Mouse (Mus musculus): ENCODE measurements at regions not wholly inside any gene's neighbourhood (a gene's known extent, or its start where the extent isn't known, plus 50 kb on each side); places are given as distances from the start of the nearest gene placed in this dataset.

GRCm38 (mm10) chr8:34372666-34372980 lies 261.1 kb upstream of the Gm10131 start:
- ATAC-seq (ENCODE audit: insufficient read depth, low FRiP score, low TSS enrichment) (no peak), DNase-seq (ENCODE audit: low spot score) (no peak)
- H3K27me3 ChIP-seq (ENCODE audit: control insufficient read depth, insufficient read depth, low read length), result no peaks in the 10 kb centered on the region
- no peaks in the 10 kb centered on the region for H3K36me3 ChIP-seq (ENCODE audit: control insufficient read depth, insufficient read depth, low read length)
- no peak overlapping the region for H3K9ac ChIP-seq (ENCODE audit: low read length)
- H3K4me2 ChIP-seq (ENCODE audit: low read depth), result no peak overlapping the region
- no peak overlapping the region for H3K27ac ChIP-seq (ENCODE audit: low read depth, low read length)
- peaks cover 9% of the 10 kb centered on the region for H3K4me1 ChIP-seq (ENCODE audit: control insufficient read depth, insufficient read depth, low read length)
- H3K9me3 ChIP-seq (ENCODE audit: control insufficient read depth, low read length), result no peaks in the 10 kb centered on the region
- 68% methylated on average over 6 of the region's 6 CpGs for WGBS
- no peak overlapping the region for H3K4me3 ChIP-seq (ENCODE audit: low read depth, low read length)

DNA sequence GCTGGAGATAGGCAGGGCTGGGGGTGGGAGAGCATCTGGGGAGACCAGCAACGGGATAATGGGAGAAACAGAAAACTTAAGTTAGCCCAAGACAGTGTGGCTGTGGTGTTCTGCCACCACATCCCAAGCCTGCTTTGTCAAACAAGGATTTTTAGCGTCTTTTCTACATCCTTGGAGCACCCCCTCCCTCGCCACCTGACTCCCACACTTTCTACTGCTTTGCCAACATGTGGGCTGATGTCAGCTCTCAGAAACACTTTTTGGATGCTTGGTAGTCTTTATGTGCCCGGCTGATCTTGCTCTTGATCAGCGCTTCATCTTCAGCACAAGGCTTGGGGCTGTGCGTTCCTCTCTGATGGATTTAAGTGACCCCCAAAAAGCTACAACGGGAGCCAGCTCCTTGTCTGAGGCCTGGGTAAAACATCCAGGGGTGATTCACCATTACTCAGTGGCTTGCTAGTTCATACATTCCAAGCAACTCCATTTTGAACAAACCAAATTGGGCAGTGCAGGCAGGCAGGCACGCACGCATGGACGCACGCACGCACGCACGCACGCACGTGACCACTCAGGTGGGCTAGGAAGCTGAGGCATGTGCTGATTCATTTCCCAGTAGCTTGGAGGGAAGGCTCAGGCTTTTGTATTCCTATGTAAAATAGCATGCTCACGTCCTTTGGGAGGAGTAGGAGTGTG lies 260.6 kb upstream of the Gm10131 start:
- no peak overlapping the region for H3K9ac ChIP-seq (ENCODE audit: low read length)
- H3K36me3 ChIP-seq (ENCODE audit: control insufficient read depth, insufficient read depth, low read length), result no peaks in the 10 kb centered on the region
- DNase-seq (ENCODE audit: low spot score) (no peak), ATAC-seq (ENCODE audit: insufficient read depth, low FRiP score, low TSS enrichment) (no peak)
- WGBS, result 82% methylated on average over 17 of the region's 17 CpGs
- H3K9me3 ChIP-seq (ENCODE audit: control insufficient read depth, low read length), result no peaks in the 10 kb centered on the region
- no peak overlapping the region for H3K4me3 ChIP-seq (ENCODE audit: low read depth, low read length)
- H3K27ac ChIP-seq (ENCODE audit: low read depth, low read length), result no peak overlapping the region
- no peak overlapping the region for H3K4me2 ChIP-seq (ENCODE audit: low read depth)
- H3K27me3 ChIP-seq (ENCODE audit: control insufficient read depth, insufficient read depth, low read length), result no peaks in the 10 kb centered on the region
- peaks cover 5% of the 10 kb centered on the region for H3K4me1 ChIP-seq (ENCODE audit: control insufficient read depth, insufficient read depth, low read length)

GRCm38 (mm10) chr8:34371391-34371790 lies 259.9 kb upstream of the Gm10131 start:
- H3K4me2 ChIP-seq (ENCODE audit: low read depth), result no peak overlapping the region
- no peak for DNase-seq (ENCODE audit: low spot score)
- no peak overlapping the region for H3K9ac ChIP-seq (ENCODE audit: low read length)
- no peaks in the 10 kb centered on the region for H3K9me3 ChIP-seq (ENCODE audit: control insufficient read depth, low read length)
- no peak overlapping the region for H3K4me3 ChIP-seq (ENCODE audit: low read depth, low read length)
- WGBS, result 67% methylated on average over 5 of the region's 5 CpGs
- no peaks in the 10 kb centered on the region for H3K36me3 ChIP-seq (ENCODE audit: control insufficient read depth, insufficient read depth, low read length)
- no peak overlapping the region for H3K27ac ChIP-seq (ENCODE audit: low read depth, low read length)
- no peaks in the 10 kb centered on the region for H3K27me3 ChIP-seq (ENCODE audit: control insufficient read depth, insufficient read depth, low read length)
- no peak for ATAC-seq (ENCODE audit: insufficient read depth, low FRiP score, low TSS enrichment)
- no peaks in the 10 kb centered on the region for H3K4me1 ChIP-seq (ENCODE audit: control insufficient read depth, insufficient read depth, low read length)

- Histone ChIP-seq H3K27me3 (ENCODE audit: control insufficient read depth, insufficient read depth, low read length) (no peaks in the 10 kb centered on the region), H3K4me3 (ENCODE audit: low read depth, low read length) (no peak overlapping the region), H3K4me1 (ENCODE audit: control insufficient read depth, insufficient read depth, low read length) (peaks cover 2% of the 10 kb centered on the region; the same call in 1 of the 2 replicates), H3K9me3 (ENCODE audit: control insufficient read depth, low read length) (no peaks in the 10 kb centered on the region), H3K36me3 (ENCODE audit: control insufficient read depth, insufficient read depth, low read length) (no peaks in the 10 kb centered on the region), H3K27ac (ENCODE audit: low read depth, low read length) (no peak overlapping the region), H3K4me2 (ENCODE audit: low read depth) (no peak overlapping the region), H3K9ac (ENCODE audit: low read length) (no peak overlapping the region)
- DNase-seq (ENCODE audit: low spot score) (no peak), ATAC-seq (ENCODE audit: insufficient read depth, low FRiP score, low TSS enrichment) (no peak)
- 77% methylated on average over 2 of the region's 2 CpGs for WGBS
Observed at GRCm38 (mm10) chr8:34368556-34368955, 257.0 kb upstream of the Gm10131 start.

DNA sequence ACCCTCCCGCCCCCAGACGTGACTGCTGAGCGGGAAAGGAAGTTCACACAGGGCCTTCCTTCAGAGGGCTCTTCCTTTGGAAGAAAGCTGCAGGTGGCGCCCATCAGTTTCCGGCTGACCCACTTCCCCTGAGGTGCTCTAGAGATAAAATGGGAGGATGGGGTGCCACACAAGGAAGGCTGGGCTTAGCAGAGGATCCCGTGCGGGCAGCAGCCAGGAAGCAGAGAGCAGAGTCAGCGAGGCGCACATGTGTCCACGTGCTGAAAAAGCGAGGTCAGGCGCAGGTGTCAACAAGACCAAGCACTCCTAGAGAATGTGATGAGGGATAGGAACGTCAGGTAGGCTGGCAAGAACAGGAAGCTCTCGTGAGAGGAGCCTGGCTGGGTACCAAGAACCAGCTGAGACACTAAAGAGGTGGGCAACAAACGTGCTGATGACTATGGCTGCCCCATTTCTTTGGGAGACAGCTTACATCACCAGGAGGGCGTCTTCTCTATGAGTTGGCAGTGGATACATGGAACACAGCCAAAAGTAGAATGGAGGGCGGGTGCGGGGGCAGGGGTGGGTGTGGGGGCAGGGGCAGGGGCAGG lies 253.0 kb upstream of the Gm10131 start:
- 0 out of 2 replicates have a peak, but pooled peaks have one; percentile 13 for ATAC-seq (ENCODE audit: insufficient read depth, low FRiP score, low TSS enrichment)
- Histone ChIP-seq H3K9ac (ENCODE audit: low read length) (no peak overlapping the region), H3K4me3 (ENCODE audit: low read depth, low read length) (no peak overlapping the region), H3K36me3 (ENCODE audit: control insufficient read depth, insufficient read depth, low read length) (no peaks in the 10 kb centered on the region), H3K27ac (ENCODE audit: low read depth, low read length) (no peak overlapping the region), H3K27me3 (ENCODE audit: control insufficient read depth, insufficient read depth, low read length) (no peaks in the 10 kb centered on the region), H3K9me3 (ENCODE audit: control insufficient read depth, low read length) (no peaks in the 10 kb centered on the region), H3K4me1 (ENCODE audit: control insufficient read depth, insufficient read depth, low read length) (peaks cover 6% of the 10 kb centered on the region; the same call in 1 of the 2 replicates), H3K4me2 (ENCODE audit: low read depth) (no peak overlapping the region)
- DNase-seq (ENCODE audit: low spot score), result no peak
- WGBS, result 69% methylated on average over 18 of the region's 18 CpGs

GRCm38 (mm10) chr8:34363679-34364078 lies 252.1 kb upstream of the Gm10131 start:
- Histone ChIP-seq H3K36me3 (ENCODE audit: control insufficient read depth, insufficient read depth, low read length) (no peaks in the 10 kb centered on the region), H3K27me3 (ENCODE audit: control insufficient read depth, insufficient read depth, low read length) (no peaks in the 10 kb centered on the region), H3K9ac (ENCODE audit: low read length) (peak overlapping the region; percentile 76), H3K4me1 (ENCODE audit: control insufficient read depth, insufficient read depth, low read length) (peaks cover 6% of the 10 kb centered on the region; the same call in 1 of the 2 replicates), H3K4me3 (ENCODE audit: low read depth, low read length) (0 out of 2 replicates have a peak overlapping the region, but pooled peaks have one; percentile 6), H3K27ac (ENCODE audit: low read depth, low read length) (peak overlapping the region; percentile 98), H3K4me2 (ENCODE audit: low read depth) (peak overlapping the region; percentile 44), H3K9me3 (ENCODE audit: control insufficient read depth, low read length) (no peaks in the 10 kb centered on the region)
- peak; percentile 75 for DNase-seq (ENCODE audit: low spot score)
- 36% methylated on average over 13 of the region's 13 CpGs for WGBS
- ATAC-seq (ENCODE audit: insufficient read depth, low FRiP score, low TSS enrichment), result peak; percentile 83

- peak overlapping the region; percentile 98 for H3K27ac ChIP-seq (ENCODE audit: low read depth, low read length)
- ATAC-seq (ENCODE audit: insufficient read depth, low FRiP score, low TSS enrichment) (peak; percentile 88), DNase-seq (ENCODE audit: low spot score) (peak; percentile 75)
- peak overlapping the region; percentile 44 for H3K4me2 ChIP-seq (ENCODE audit: low read depth)
- H3K9me3 ChIP-seq (ENCODE audit: control insufficient read depth, low read length), result no peaks in the 10 kb centered on the region
- no peaks in the 10 kb centered on the region for H3K27me3 ChIP-seq (ENCODE audit: control insufficient read depth, insufficient read depth, low read length)
- 30% methylated on average over 4 of the region's 4 CpGs for WGBS
- no peak overlapping the region for H3K4me3 ChIP-seq (ENCODE audit: low read depth, low read length)
- peaks cover 6% of the 10 kb centered on the region; the same call in 1 of the 2 replicates for H3K4me1 ChIP-seq (ENCODE audit: control insufficient read depth, insufficient read depth, low read length)
- no peaks in the 10 kb centered on the region for H3K36me3 ChIP-seq (ENCODE audit: control insufficient read depth, insufficient read depth, low read length)
- H3K9ac ChIP-seq (ENCODE audit: low read length), result peak overlapping the region; percentile 76; the same call in 1 of the 2 replicates
Observed at GRCm38 (mm10) chr8:34363131-34363530, 251.6 kb upstream of the Gm10131 start.

- H3K9me3 ChIP-seq (ENCODE audit: control insufficient read depth, low read length), result no peaks in the 10 kb centered on the region
- DNase-seq (ENCODE audit: low spot score) (no peak), ATAC-seq (ENCODE audit: insufficient read depth, low FRiP score, low TSS enrichment) (no peak)
- peaks cover 6% of the 10 kb centered on the region; the same call in 1 of the 2 replicates for H3K4me1 ChIP-seq (ENCODE audit: control insufficient read depth, insufficient read depth, low read length)
- H3K4me3 ChIP-seq (ENCODE audit: low read depth, low read length), result no peak overlapping the region
- H3K27ac ChIP-seq (ENCODE audit: low read depth, low read length), result no peak overlapping the region
- H3K36me3 ChIP-seq (ENCODE audit: control insufficient read depth, insufficient read depth, low read length), result no peaks in the 10 kb centered on the region
- no peak overlapping the region for H3K9ac ChIP-seq (ENCODE audit: low read length)
- no peaks in the 10 kb centered on the region for H3K27me3 ChIP-seq (ENCODE audit: control insufficient read depth, insufficient read depth, low read length)
- H3K4me2 ChIP-seq (ENCODE audit: low read depth), result no peak overlapping the region
- WGBS, result 83% methylated on average over 3 of the region's 3 CpGs
Observed at GRCm38 (mm10) chr8:34361377-34361776, 249.8 kb upstream of the Gm10131 start.

GRCm38 (mm10) chr8:34359776-34360175 lies 248.2 kb upstream of the Gm10131 start:
- no peaks in the 10 kb centered on the region for H3K36me3 ChIP-seq (ENCODE audit: control insufficient read depth, insufficient read depth, low read length)
- DNase-seq (ENCODE audit: low spot score) (no peak), ATAC-seq (ENCODE audit: insufficient read depth, low FRiP score, low TSS enrichment) (no peak)
- no peaks in the 10 kb centered on the region for H3K27me3 ChIP-seq (ENCODE audit: control insufficient read depth, insufficient read depth, low read length)
- no peaks in the 10 kb centered on the region for H3K9me3 ChIP-seq (ENCODE audit: control insufficient read depth, low read length)
- no peak overlapping the region for H3K4me2 ChIP-seq (ENCODE audit: low read depth)
- H3K4me1 ChIP-seq (ENCODE audit: control insufficient read depth, insufficient read depth, low read length), result peaks cover 6% of the 10 kb centered on the region; the same call in 1 of the 2 replicates
- no peak overlapping the region for H3K4me3 ChIP-seq (ENCODE audit: low read depth, low read length)
- H3K27ac ChIP-seq (ENCODE audit: low read depth, low read length), result no peak overlapping the region
- H3K9ac ChIP-seq (ENCODE audit: low read length), result no peak overlapping the region
- 81% methylated on average over 2 of the region's 2 CpGs for WGBS

All from neural tube, embryonic 11.5 days (tissue).